Comparison of ENCODE assay signal across 1 mouse cellular context in genomic region chr7:29039604-29039984, GRCm38 (mm10).
TF ChIP-seq lines count a peak whose summit lies in the region.

No protein-coding gene starts in this region.

TF ChIP-seq in MEL, 35 proteins besides CTCF, POLR2A, EP300 and RAD21 (continued from another document):
- TF ChIP-seq TBP (IDR thresholded peaks at IDR 0.05; ENCODE audit: low read depth, low read length) (peak; percentile 64), MYC (IDR thresholded peaks at IDR 0.05; ENCODE audit: low read depth, low read length) (peak; percentile 100), MAX (IDR thresholded peaks at IDR 0.05; ENCODE audit: low read length) (peak; percentile 100), ZNF384 (IDR thresholded peaks at IDR 0.05; ENCODE audit: low read depth, low read length) (no peak), TAL1 (IDR thresholded peaks at IDR 0.05; ENCODE audit: low read length) (no peak), UBTF (IDR thresholded peaks at IDR 0.05; ENCODE audit: borderline replicate concordance, insufficient read depth, low read depth, low read length) (no peak), KAT2A (conservative IDR thresholded peaks at IDR 0.05; ENCODE audit: low read depth, low read length) (no peak), ZMIZ1 (IDR thresholded peaks at IDR 0.05; ENCODE audit: low read depth, low read length) (no peak), ETS1 (IDR thresholded peaks at IDR 0.05; ENCODE audit: low read depth, low read length) (peak; percentile 28; the same call in 1 of the 2 replicates), USF1 (IDR thresholded peaks at IDR 0.05; ENCODE audit: low read depth, low read length) (peak; percentile 87), MYB (IDR thresholded peaks at IDR 0.05; ENCODE audit: low read depth, low read length) (no peak)
TF ChIP-seq in MEL: peak in this region for 11.
